Mouse (Mus musculus): ENCODE measurements at regions not wholly inside any gene's neighbourhood (a gene's known extent, or its start where the extent isn't known, plus 50 kb on each side); places are given as distances from the start of the nearest gene placed in this dataset.
"Not testable (repeated sequence)": the region's sequence is repeated elsewhere in the genome, so short reads cannot be mapped to it uniquely, and the experiment has no call there.

- Histone ChIP-seq H3K9me3 (replicated peaks) (no peaks in the 10 kb centered on the region), H3K9ac (replicated peaks) (no peak overlapping the region), H3K27me3 (replicated peaks) (no peaks in the 10 kb centered on the region), H3K4me2 (no peak overlapping the region), H3K27ac (replicated peaks) (peak overlapping the region; percentile 66), H3K4me3 (replicated peaks) (no peak overlapping the region), H3K36me3 (no peaks in the 10 kb centered on the region), H3K4me1 (peaks cover 38% of the 10 kb centered on the region)
- ATAC-seq (ENCODE audit: low FRiP score): no peak
- WGBS: 39% methylated on average over 18 of the region's 18 CpGs
Measured at GRCm38 (mm10) chr17:83983070-83983836, 135.5 kb upstream of the Haao start.

DNA sequence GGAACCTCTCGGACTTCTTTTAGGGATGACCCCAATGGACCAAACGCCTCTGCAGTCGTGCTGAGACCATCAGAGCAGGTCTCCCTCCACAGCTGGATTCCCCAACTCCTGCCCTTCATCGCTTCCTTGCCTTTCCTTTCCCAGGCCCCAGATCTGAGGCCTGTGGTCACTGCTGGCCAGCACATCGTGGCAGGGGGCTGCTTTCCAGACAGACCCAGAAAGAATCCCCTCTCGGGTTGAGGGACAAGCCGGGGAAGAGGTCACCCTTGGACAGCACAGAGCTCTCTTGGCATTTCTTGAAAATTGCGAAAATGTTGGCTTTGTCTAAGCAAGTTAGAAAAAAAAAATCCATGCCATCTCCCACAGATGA is 134.9 kb upstream of the Haao start:
- Histone ChIP-seq H3K27me3 (replicated peaks) (no peaks in the 10 kb centered on the region), H3K36me3 (no peaks in the 10 kb centered on the region), H3K4me2 (no peak overlapping the region), H3K4me1 (peaks cover 38% of the 10 kb centered on the region), H3K9ac (replicated peaks) (no peak overlapping the region), H3K27ac (replicated peaks) (peak overlapping the region; percentile 66), H3K9me3 (replicated peaks) (no peaks in the 10 kb centered on the region), H3K4me3 (replicated peaks) (no peak overlapping the region)
- ATAC-seq (ENCODE audit: low FRiP score): no peak
- WGBS: 66% methylated on average over 8 of the region's 8 CpGs

GRCm38 (mm10) chr17:83978858-83979470 is 131.2 kb upstream of the Haao start:
- 73% methylated on average over 7 of the region's 7 CpGs for WGBS

GRCm38 (mm10) chr17:83977725-83978124 is 130.0 kb upstream of the Haao start:
- H3K27ac ChIP-seq (replicated peaks): no peak overlapping the region
- no peak overlapping the region for H3K9ac ChIP-seq (replicated peaks)
- no peak overlapping the region for H3K4me2 ChIP-seq
- 82% methylated on average over 11 of the region's 11 CpGs for WGBS
- ATAC-seq (ENCODE audit: low FRiP score): no peak
- H3K9me3 ChIP-seq (replicated peaks): no peaks in the 10 kb centered on the region
- no peaks in the 10 kb centered on the region for H3K36me3 ChIP-seq
- H3K4me1 ChIP-seq: peaks cover 10% of the 10 kb centered on the region
- H3K27me3 ChIP-seq (replicated peaks): no peaks in the 10 kb centered on the region
- H3K4me3 ChIP-seq (replicated peaks): no peak overlapping the region

More at GRCm38 (mm10) chr17:83978858-83979470, 131.2 kb upstream of the Haao start:
- no peaks in the 10 kb centered on the region for H3K27me3 ChIP-seq (replicated peaks)
- no peak overlapping the region for H3K27ac ChIP-seq (replicated peaks)
- no peak for ATAC-seq (ENCODE audit: low FRiP score)
- H3K36me3 ChIP-seq: no peaks in the 10 kb centered on the region
- H3K9me3 ChIP-seq (replicated peaks): no peaks in the 10 kb centered on the region
- no peak overlapping the region for H3K4me3 ChIP-seq (replicated peaks)
- peaks cover 18% of the 10 kb centered on the region for H3K4me1 ChIP-seq
- H3K4me2 ChIP-seq: no peak overlapping the region
- H3K9ac ChIP-seq (replicated peaks): no peak overlapping the region

- H3K27ac ChIP-seq (replicated peaks): no peak overlapping the region
- no peak overlapping the region for H3K4me3 ChIP-seq (replicated peaks)
- no peaks in the 10 kb centered on the region for H3K27me3 ChIP-seq (replicated peaks)
- no peak overlapping the region for H3K9ac ChIP-seq (replicated peaks)
- 94% methylated on average over 7 of the region's 7 CpGs for WGBS
- ATAC-seq (ENCODE audit: low FRiP score): no peak
- H3K36me3 ChIP-seq: no peaks in the 10 kb centered on the region
- H3K4me2 ChIP-seq: no peak overlapping the region
- peaks cover 7% of the 10 kb centered on the region; the same call in 1 of the 2 replicates for H3K4me1 ChIP-seq
- no peaks in the 10 kb centered on the region for H3K9me3 ChIP-seq (replicated peaks)
Measured at GRCm38 (mm10) chr17:83975813-83976212, 128.1 kb upstream of the Haao start.

GRCm38 (mm10) chr17:83973461-83974350 is 125.9 kb upstream of the Haao start:
- no peak overlapping the region for H3K9ac ChIP-seq (replicated peaks)
- no peaks in the 10 kb centered on the region for H3K9me3 ChIP-seq (replicated peaks)
- H3K36me3 ChIP-seq: no peaks in the 10 kb centered on the region
- WGBS: 45% methylated on average over 18 of the region's 18 CpGs
- ATAC-seq (ENCODE audit: low FRiP score): no peak
- no peaks in the 10 kb centered on the region for H3K27me3 ChIP-seq (replicated peaks)
- no peak overlapping the region for H3K27ac ChIP-seq (replicated peaks)
- no peak overlapping the region for H3K4me3 ChIP-seq (replicated peaks)
- peaks cover 12% of the 10 kb centered on the region for H3K4me1 ChIP-seq
- H3K4me2 ChIP-seq: no peak overlapping the region

DNA sequence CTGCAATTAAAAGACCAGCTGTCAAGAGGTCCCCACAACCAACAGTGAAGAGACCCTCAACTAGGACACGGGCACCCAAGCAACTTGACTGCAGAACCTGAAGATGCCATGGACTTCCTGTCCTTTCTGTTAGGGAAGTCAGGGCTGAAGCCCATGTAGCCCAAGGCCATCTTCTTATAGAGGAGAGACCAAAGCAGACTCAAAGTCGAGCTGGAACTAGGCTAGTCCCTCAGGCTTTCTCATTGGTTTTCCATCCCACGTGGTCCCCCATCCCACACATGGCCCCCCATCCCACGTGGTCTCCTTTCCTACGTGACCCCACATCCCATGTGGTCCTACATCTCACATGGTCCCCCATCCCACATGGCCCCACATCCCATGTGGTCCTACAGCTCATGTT is 125.1 kb upstream of the Haao start:
- Histone ChIP-seq H3K9ac (replicated peaks) (no peak overlapping the region), H3K27me3 (replicated peaks) (no peaks in the 10 kb centered on the region), H3K36me3 (no peaks in the 10 kb centered on the region), H3K4me1 (peaks cover 11% of the 10 kb centered on the region), H3K4me3 (replicated peaks) (no peak overlapping the region), H3K9me3 (replicated peaks) (no peaks in the 10 kb centered on the region), H3K27ac (replicated peaks) (no peak overlapping the region), H3K4me2 (no peak overlapping the region)
- 94% methylated on average over 5 of the region's 5 CpGs for WGBS
- ATAC-seq (ENCODE audit: low FRiP score): no peak

DNA sequence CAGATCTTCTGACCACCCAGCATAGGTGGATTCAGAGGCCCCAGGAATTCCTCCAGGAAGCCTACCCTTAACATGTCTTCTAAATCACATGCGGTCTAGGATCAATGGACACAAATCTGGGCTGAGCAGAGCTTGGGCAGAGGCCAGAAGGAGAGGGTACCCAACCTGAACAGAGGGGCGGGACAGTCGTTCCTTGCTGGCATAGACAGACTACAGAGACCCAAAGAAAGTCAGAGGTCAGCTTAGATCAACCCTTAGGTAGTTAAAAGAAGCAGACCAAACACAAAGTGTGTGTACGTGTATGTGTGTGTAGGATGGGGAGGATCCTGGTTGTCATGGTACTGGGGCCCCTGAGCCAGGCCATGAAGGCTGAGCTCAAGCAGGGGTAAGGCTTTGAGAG is 124.7 kb upstream of the Haao start:
- H3K27me3 ChIP-seq (replicated peaks): no peaks in the 10 kb centered on the region
- no peak overlapping the region for H3K9ac ChIP-seq (replicated peaks)
- H3K4me2 ChIP-seq: no peak overlapping the region
- ATAC-seq (ENCODE audit: low FRiP score): no peak
- 87% methylated on average over 4 of the region's 4 CpGs for WGBS
- H3K36me3 ChIP-seq: no peaks in the 10 kb centered on the region
- H3K4me1 ChIP-seq: peaks cover 11% of the 10 kb centered on the region
- no peak overlapping the region for H3K27ac ChIP-seq (replicated peaks)
- no peak overlapping the region for H3K4me3 ChIP-seq (replicated peaks)
- no peaks in the 10 kb centered on the region for H3K9me3 ChIP-seq (replicated peaks)

- H3K4me2 ChIP-seq: no peak overlapping the region
- H3K4me3 ChIP-seq (replicated peaks): no peak overlapping the region
- WGBS: 18% methylated on average over 5 of the region's 5 CpGs
- H3K27ac ChIP-seq (replicated peaks): no peak overlapping the region
- no peaks in the 10 kb centered on the region for H3K36me3 ChIP-seq
- no peak for ATAC-seq (ENCODE audit: low FRiP score)
- H3K4me1 ChIP-seq: peaks cover 11% of the 10 kb centered on the region
- H3K9ac ChIP-seq (replicated peaks): no peak overlapping the region
- H3K9me3 ChIP-seq (replicated peaks): no peaks in the 10 kb centered on the region
- no peaks in the 10 kb centered on the region for H3K27me3 ChIP-seq (replicated peaks)
Measured at GRCm38 (mm10) chr17:83972026-83972425, 124.3 kb upstream of the Haao start.

DNA sequence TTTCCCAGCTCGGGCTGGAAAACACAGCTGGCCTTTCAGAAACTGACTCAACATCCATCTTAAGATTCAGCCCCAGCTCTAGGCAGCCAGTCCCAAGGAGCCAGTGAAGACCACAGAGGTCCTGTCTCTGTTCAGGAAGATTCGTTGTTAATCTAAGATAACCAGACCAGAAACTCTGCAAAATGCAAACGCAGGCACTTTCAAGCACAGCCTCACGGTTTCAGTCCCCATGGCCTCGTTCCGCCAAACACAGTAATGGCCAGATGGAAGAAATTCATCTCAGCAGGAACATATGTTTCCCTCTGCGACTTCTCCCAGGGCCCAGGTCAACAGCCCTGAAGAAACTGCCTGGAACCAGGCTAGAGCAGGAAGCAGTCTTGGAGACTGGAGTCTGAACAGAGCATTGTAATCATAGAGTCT is 121.7 kb upstream of the Haao start:
- ATAC-seq (ENCODE audit: low FRiP score): no peak; the same call in 1 of the 2 replicates
- H3K36me3 ChIP-seq: no peaks in the 10 kb centered on the region
- peak overlapping the region; percentile 61 for H3K27ac ChIP-seq (replicated peaks)
- H3K27me3 ChIP-seq (replicated peaks): no peaks in the 10 kb centered on the region
- no peaks in the 10 kb centered on the region for H3K9me3 ChIP-seq (replicated peaks)
- no peak overlapping the region for H3K4me2 ChIP-seq
- no peak overlapping the region for H3K4me3 ChIP-seq (replicated peaks)
- WGBS: 47% methylated on average over 7 of the region's 7 CpGs
- H3K4me1 ChIP-seq: peaks cover 16% of the 10 kb centered on the region
- H3K9ac ChIP-seq (replicated peaks): no peak overlapping the region

DNA sequence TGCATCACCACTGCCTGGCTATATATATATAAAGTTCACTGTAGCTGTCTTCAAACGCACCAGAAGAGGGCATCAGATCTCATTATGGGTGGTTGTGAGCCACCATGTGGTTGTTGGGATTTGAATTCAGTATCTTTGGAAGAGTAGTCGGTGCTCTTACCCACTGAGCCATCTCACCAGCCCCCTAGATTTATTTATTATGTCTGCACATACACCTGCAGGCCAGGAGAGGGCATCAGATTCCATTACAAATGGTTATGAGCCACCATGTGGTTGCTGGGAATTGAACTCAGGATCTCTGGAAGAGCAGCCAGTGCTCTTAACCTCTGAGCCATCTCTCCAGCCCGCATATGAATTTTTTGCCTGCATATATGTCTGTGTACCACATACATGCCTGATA is 120.4 kb upstream of the Haao start:
- H3K9ac ChIP-seq (replicated peaks); H3K27me3 ChIP-seq (replicated peaks); H3K4me2 ChIP-seq; H3K4me3 ChIP-seq (replicated peaks); ATAC-seq (ENCODE audit: low FRiP score); H3K36me3 ChIP-seq; H3K27ac ChIP-seq (replicated peaks); H3K9me3 ChIP-seq (replicated peaks): not testable (repeated sequence)
- WGBS: 75% methylated on average over 3 of the region's 3 CpGs
- peaks cover 18% of the 10 kb centered on the region for H3K4me1 ChIP-seq

Data from neural tube, embryonic 15.5 days (tissue).